Mouse (Mus musculus): ENCODE measurements around the gene Cnmd.
A peak's percentile ranks its signal among the peaks of the same experiment; 100 is the strongest.

DNA sequence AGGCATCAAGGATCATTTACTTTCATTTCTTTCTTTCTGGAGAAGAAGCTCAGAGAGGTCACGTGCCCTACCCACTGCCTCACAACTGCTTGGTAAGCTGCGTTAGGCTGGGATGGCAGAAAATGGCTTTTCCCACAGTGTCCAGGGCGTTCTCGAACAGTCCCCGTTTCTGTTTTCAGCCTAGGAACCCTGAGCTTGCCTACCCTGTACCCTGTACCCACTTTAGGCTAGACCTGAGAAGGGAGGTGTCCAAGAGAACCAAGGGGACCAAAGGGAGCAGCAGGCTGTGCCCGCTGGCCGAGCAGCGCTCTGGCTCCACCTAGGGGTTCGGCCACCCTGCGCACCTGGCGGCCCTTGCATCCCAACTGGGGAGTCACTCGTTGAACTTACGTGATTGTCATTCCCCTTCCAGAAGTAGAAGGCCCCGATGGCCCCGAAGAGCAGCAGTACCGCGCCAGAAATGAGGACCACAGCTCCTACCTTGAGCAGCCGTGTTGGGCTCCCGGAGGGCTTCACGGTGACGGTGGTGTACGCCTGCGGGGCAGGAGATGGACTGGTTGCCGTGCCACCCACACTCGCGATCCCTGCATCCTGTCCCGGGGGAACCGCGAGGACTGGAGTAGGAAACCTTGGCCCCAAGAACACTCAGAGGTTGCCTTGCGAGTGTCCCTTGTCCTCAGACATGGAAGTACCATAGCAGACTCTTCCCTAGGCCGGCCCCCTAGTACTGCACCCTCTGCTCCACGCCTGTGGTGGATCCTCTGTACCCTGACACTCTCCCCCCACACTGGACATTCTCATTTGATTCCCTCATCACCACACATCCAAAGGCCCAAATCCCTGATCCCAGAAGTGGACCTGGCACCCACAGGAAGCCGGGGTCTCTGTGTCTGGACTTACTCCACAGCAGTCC is 709 bp downstream of the Cnmd start:
- TF ChIP-seq CTCF (IDR thresholded peaks at IDR 0.05 in 2 of 3, conservative IDR thresholded peaks at IDR 0.05 in 1 of 3; ENCODE audit: control insufficient read depth in 1 of 3, insufficient read depth in 1 of 3, low read depth in 2 of 3, low read length in 3 of 3, poor library complexity in 1 of 3, severe bottlenecking in 1 of 3) = peak; percentile 39 to 81 (median 72); a peak in 5 of 6 replicates
- TF ChIP-seq ZNF384 (IDR thresholded peaks at IDR 0.05; ENCODE audit: low read depth, low read length) = no peak
- TF ChIP-seq RAD21 (IDR thresholded peaks at IDR 0.05; ENCODE audit: low read depth, low read length) = peak; percentile 77
